Mouse (Mus musculus) 416B (cell line): Measurements from ENCODE around the gene Cd44.

Source experiments
- DNase-seq: peaks from one replicate; pipeline ENCODE4 v3.0.0; 2011; ENCODE audit warnings: low read depth

Cd44 gene

DNA sequence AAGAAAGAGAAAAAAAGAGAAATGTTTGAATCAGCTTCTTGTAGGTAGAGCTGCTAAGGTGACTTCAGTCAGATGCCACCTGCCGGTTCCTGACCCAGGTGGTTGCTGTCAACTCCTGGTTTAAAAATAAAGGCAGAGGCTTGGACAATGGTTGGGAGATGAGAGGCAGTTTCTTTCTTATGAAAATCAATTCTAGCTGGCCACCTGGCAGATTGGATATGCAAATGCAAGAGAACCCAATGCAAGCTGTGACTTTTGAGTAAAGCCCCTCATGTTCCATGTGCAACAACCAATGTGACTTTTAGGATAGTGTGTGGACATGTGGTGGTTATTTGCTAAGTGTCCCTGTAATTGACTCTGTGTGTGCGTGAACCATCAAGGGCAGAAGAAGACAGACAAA, 33.0 kb downstream of the Cd44 start:
- no peak for DNase-seq

DNA sequence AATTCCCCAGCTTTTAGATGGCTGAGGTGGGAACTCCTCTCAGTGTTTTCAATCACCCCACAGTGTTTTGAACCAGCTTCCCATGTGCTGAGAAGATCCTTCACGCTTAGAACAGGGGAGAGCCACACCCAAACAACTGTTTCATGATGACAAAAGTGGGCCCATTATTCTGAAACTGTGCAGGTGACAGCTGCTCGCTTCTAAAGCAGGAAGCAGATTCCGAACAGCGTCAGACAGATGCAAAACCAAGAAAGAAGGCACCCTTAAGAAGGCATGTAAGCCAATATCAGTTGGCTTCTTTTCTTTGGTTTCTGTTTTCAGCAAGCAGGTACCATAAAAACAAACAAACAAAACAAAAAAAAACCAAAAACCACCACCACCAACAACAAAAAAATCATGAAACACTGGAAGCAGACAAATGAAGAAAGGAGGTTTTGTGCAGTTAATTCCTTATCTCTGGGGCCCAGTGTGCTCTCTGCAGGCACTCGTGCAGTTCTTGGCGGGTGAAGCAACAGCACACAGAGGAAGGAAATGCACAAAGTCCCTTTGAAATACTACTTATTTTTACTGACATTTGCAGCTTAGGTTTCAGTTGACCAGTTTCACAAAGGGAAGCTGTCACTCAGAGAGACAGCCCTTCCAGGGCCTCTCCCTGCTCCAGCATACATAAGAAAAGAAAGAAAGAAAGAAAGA, 33.9 kb downstream of the Cd44 start:
- DNase-seq: peak; percentile 74

DNA sequence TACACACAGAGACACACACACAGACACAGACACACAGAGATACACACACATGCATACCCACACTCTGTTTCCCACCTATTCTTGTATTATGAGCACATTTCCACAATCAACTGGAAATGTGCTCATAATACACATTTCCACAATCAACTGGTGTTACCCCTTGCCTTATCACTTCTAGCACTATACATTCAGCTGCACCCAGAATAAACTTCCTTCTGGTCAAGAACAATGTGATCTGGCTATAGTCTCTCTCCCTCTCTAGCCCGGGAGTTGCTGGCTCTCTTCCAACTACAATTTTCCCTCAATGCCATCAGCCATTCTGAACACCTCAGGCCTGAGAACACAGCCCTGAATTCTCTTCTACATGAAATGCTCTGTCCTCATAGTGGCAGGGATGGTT, 34.9 kb downstream of the Cd44 start:
- DNase-seq: peak; percentile 25

DNA sequence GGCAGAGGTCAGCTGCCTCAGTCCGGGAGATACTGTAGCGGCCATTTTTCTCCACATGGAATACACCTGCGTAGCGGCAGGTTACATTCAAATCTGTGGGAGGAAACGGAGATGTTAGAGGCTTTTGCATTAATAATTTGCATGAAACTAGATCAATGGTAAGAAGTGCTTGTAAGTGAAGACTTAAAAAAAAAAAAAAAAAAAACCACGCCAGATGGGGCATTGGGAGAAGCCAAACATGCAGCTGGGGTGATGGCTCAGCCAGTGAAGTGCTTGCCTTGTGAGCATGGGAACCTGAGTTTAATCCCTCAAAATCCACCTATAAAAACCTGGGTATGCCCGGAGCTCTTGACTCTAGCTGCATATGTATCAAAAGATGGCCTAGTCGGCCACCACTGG, 36.1 kb downstream of the Cd44 start:
- no peak for DNase-seq

DNA sequence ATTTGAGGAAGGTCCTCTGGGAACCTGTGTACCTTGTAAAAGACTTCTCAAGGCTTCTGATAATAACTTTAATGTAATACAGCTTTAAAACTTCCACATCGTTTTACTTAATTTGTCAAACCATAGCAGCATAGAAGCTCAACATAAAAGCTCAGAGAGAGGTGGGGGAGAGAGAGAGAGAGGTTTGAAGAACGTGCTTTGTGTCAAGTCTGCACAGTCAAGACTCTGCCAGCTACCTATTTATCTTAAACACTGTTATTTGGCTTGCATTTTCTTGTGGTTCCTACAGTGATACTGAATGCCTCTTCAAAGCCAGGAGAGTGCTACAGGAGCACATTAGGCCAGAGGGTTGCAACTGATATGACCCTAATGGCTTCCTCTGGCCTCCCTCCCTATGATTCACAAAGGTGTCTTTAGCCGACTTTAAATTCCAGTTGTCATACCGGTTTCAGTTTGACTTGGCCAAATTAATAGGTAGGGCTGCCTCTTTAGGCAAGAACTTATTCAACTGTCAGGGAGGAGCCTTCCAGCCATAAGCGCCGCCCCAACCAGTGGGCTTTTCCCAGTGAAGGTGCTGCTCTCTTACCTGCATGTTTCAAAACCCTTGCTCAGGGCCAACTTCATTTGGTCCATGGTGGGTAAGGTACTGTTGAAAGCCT, 36.6 kb downstream of the Cd44 start:
- DNase-seq: no peak

- DNase-seq: no peak
Measured at GRCm38 (mm10) chr2:102864036-102864435, 37.4 kb downstream of the Cd44 start.

GRCm38 (mm10) chr2:102863583-102863982, 37.9 kb downstream of the Cd44 start:
- peak; percentile 49 for DNase-seq

DNA sequence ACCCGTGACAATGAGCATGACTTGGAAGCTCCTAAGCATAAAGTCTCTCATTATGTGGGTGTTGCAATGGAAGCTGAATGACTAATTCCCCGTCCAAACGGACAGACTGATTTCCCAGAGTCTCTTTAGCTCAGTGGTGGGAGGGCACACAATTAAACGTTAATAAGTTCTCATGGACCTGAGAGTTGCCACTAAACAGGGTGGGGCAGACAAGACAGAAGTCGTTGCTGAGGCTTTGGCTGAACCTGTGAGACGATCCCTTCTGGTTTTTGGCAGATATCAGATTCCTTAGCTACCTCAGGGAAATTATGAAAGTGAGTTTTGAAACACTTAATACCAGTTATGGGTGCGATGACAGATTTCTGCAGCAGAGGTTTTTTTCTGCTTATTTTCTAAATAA, 38.8 kb downstream of the Cd44 start:
- DNase-seq: peak; percentile 50

GRCm38 (mm10) chr2:102858271-102858670, 43.2 kb downstream of the Cd44 start:
- no peak for DNase-seq

DNA sequence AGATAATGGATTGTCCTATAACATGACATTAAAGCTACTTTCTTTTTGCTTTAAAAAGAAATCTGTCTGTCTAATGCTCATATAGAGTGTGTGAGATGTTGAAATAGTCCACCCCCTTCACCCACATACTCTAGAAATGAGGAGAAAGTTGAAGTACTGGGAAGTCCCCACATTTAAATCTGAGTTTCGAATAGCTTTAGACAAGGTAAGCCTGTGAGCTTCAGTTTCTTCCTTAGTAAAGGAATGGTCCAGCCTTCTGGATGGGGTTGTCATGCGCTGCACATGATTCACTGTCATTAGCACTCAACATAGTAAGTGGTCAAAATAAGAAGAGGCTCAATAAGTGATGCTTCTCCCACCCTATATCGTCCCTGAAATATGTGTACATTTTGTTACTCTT, 48.2 kb downstream of the Cd44 start:
- no peak for DNase-seq

- DNase-seq: peak; percentile 35
Measured at GRCm38 (mm10) chr2:102851936-102852477, 49.5 kb downstream of the Cd44 start.

DNA sequence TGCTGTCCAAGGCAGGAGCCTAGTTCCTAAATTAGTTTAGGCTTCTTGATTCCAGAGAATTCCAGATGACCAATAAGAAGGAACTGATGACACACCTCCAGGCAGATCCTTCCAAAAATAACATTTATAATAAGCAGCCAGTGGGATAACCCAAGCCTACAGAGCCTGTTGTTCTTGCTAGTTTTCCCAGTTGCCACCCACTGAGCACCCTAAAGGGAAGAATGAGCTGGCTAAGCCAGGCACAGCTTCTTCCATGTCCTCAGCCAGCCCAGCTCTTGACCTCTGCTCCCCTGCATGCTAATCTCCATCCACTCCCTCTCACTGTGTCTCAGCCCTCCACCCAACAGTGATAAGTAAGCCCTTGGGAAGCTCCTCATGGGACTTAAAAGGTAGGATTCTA, 51.4 kb downstream of the Cd44 start:
- DNase-seq: no peak

DNA sequence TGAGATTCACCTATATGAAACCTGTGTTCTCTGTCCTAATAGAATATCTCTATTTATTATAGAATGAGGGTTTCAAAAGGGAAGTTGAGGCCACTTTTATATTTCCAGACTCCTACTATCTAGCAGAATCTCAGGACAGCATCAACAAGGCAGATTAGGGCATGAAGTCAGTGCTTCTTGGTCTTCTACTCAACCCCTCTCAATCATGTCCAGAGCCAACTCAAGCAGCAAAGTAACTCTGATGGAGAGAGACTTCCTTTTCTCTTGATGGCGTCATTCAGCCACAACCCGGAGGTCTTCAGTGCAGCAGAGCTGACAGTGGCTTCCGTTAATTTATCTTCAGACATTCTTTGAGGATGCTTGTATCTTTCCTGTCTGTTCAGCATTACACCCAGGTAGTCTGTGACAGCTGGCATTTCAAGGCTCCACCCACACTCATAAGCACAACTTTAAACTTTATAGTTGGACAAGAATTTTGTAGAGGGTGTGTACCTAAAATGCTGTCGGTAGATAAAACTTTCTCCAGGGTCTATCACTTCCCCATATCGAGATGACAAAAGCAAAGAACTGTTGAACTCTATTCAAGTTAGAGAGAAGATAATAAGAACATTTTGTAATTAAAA, 52.5 kb downstream of the Cd44 start:
- no peak for DNase-seq

DNA sequence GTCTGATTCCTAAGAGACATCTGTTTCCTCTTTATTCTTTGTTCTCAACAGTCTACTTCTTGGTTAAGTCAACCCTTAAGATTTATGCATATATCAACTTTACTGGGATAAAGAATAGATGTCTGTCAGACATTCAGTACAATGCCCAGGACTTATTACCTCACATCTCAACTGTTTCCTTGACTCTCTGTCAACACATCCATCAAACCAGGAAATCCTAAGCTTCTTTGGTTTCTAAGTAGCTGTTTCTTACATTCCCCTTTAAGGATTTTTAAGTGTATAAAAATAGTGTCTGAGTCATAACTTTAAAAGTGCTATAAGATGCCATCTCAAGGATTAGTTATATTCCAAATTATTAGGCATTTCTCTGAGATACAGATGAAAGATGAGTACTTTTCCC, 60.2 kb downstream of the Cd44 start:
- DNase-seq: no peak

- no peak for DNase-seq
Measured at GRCm38 (mm10) chr2:102838179-102838578, 63.3 kb downstream of the Cd44 start.

DNA sequence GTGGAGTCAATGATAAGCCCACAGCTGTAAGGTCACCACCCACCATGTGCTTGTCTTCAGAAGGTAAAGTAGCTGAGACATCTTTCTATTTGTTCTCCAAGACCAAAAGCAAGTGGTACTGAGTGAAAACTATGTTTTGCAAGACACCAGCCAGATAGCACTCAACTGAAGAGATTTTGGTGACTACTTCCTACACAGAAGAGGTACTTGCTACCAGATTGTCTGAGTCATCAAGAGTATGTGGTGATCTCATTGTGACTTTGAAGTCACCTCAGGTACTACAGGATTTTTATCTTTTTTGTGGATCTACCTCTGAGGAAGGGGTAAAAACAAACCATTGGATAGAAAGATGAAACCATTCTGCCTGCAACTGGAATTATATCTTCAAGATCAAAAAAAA, 69.9 kb downstream of the Cd44 start:
- peak; percentile 7 for DNase-seq

- no peak for DNase-seq
Measured at GRCm38 (mm10) chr2:102829201-102829600, 72.3 kb downstream of the Cd44 start.

- DNase-seq: no peak
Measured at GRCm38 (mm10) chr2:102828381-102828780, 73.1 kb downstream of the Cd44 start.

DNA sequence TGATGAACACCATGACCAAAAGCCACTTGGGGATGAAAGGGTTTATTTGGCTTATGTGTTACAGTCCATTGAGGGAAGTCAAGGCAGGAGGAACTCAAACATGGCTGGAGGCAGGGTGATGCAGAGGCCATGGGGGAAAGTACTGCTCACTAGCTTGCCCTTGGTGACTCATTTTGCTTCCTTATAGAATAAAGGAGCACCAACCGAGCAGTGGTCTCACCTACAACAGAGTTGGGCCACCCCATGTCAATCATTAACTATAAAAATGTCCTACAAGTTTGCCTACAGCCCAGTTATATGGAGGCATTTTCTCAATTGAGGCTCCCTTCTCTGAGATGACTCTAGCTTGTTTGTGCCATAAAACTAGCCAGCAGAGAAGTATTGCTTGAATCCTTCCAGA, 73.6 kb downstream of the Cd44 start:
- DNase-seq: no peak

- no peak for DNase-seq
Measured at GRCm38 (mm10) chr2:102825961-102826633, 75.4 kb downstream of the Cd44 start.

- DNase-seq: no peak
Measured at GRCm38 (mm10) chr2:102822036-102822435, 79.4 kb downstream of the Cd44 start.

- no peak for DNase-seq
Measured at GRCm38 (mm10) chr2:102820790-102821189, 80.7 kb downstream of the Cd44 start.
